Mouse (Mus musculus): ENCODE measurements at regions not wholly inside any gene's neighbourhood (a gene's known extent, or its start where the extent isn't known, plus 50 kb on each side); places are given as distances from the start of the nearest gene placed in this dataset.

DNA sequence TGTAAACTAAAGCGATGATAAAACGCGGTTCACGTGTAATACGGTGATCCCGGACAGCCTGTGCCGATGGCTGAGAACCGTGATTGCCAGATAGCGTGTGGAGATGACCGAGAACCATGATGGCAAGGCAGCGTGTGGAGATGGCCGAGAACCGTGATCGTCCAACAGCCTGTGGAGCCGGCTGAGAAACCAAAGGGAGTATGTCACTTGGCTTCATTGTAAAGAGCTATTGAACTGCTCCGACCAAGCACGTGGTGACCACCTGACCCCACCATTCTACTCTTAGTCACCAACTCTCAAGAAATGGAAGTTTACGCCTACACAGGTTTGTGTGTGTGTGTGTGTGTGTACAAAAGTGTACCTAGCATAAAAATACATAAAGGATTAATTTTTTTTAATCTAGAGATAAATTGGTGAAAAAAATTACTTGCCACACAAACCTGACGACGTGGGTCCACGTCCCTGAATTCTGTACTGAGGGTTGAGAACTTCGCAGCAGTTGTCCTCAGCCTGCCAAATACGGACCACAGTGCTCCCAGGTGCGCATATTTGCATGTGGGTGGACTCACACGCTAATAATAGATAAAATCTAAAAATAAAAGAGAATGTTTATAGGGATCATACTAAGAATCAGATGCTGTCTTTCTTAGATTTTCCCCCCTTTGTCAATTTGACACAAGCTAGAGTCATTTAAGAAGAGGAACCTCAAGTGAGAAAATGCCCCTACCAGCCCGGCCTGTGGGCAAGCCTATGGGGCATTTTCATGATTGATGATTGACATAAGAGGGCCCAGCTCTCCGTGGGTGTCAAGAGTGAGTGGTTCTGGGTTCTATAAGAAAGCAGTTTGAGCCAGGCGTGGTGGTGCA, 56.6 kb upstream of the Mef2a start:
- no peak for DNase-seq (ENCODE audit: low read depth, low spot score)

DNA sequence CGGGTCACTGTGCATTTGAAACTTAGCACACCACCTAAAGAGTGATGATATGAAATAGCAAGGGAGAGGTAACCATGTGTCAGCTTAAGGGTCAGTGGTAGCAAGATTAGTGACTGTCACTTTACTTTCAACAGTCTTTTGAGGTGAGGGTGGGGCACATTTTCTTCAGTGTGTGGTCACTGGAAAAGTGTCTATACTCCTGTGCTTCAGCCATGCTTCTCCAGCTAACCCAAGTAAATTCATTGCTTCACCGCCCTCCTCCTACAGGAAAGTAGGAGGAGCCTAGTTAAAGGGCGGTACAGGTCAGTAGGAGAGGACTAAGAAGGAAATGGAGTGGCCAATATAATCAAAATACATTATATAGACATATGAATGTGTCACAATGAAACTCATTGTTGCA, 55.7 kb upstream of the Mef2a start:
- no peak for DNase-seq (ENCODE audit: low read depth, low spot score)

DNA sequence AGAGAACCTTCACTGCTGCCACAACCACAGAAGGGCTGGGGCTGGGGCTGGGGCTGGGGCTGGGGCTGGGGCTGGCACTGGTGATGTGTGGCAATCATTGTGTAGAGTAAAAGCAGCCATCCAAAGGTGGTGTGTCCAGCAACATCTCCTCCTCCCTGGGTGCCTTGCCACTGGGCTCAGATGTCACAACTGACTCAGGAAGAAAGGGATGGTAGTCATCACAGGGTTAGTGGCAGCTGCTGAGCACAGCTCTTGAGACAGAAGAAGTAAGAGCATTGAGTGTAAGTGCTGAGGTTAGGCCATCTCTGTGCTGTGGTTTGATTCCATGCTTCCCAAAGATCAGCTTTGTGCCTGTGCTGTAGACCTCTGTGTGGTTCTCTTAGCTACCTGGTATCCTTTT, 53.4 kb upstream of the Mef2a start:
- DNase-seq (ENCODE audit: low read depth, low spot score): no peak

DNA sequence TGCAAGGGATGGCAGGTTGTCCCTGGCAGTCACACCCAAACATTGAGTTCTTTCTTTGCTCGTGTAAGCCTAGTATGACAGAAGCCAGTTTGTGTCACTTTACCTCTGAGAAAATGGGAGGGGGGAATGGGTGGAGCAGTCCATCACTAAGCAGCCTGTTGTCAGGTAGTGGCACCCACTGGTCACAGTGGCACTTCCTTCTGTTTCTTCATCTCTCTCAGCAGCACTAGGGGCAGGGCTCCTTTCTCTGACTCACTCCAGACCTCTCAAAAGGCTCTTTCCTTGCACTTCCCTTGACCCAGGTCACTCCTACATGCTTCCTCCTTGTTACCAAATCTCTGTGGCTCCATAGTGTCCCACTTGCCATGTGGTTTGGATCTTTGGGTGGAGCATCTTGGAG, 52.9 kb upstream of the Mef2a start:
- no peak for DNase-seq (ENCODE audit: low read depth, low spot score)

DNA sequence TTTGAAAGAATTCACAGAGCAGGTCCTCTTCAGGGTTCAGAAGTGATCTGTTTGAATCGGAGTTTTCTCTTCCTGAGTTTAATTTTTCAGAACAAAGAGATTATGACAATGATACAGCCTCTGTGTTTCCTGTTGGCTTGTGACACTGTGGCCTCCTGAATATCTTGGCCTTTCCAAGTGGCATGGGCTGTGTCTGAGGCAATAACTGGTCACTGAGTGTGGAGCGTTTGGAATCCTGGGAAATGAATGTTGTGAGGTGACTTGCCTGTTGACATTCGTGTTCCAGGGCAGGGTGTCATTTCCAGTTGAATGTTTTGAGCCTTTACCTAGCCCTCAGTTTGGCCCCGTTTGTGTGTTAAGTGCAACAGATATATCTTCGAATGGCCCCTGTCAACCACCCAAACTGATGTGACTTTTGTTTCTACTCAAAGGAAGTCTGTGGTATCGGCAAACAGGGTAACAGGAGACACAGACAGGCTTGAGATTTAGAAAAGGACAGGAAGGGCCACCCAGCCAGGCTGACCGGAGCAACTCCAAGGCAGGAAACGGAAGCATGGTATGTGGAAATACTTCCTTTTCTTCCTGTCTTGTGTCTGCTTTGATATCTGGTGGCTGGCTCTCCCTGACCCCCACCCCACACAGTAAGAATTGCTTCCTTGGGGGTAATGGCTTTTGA, 52.3 kb upstream of the Mef2a start:
- DNase-seq (ENCODE audit: low read depth, low spot score): no peak
